Mouse (Mus musculus) embryo, embryonic 10.5 days (tissue): Measurements from ENCODE around the gene Qsox1.

ENCODE experiments used
- DNase-seq: peaks from one replicate; pipeline ENCODE4 v3.0.0-alpha.2; 2015; ENCODE audit warnings: low spot score

Gene Qsox1

GRCm38 (mm10) chr1:155747911-155748310, 64.8 kb downstream of the Qsox1 start:
- no peak for DNase-seq

- no peak for DNase-seq
Observed at GRCm38 (mm10) chr1:155747011-155747410, 65.7 kb downstream of the Qsox1 start.

- peak; percentile 64 for DNase-seq
Observed at GRCm38 (mm10) chr1:155742411-155743363, 70.0 kb downstream of the Qsox1 start.

- DNase-seq = peak; percentile 76
Observed at GRCm38 (mm10) chr1:155741988-155742387, 70.7 kb downstream of the Qsox1 start.

- no peak for DNase-seq
Observed at GRCm38 (mm10) chr1:155741378-155741945, 71.2 kb downstream of the Qsox1 start.

GRCm38 (mm10) chr1:155740622-155741377, 71.9 kb downstream of the Qsox1 start:
- DNase-seq = peak; percentile 73

- DNase-seq = peak; percentile 36
Observed at GRCm38 (mm10) chr1:155737809-155738383, 74.8 kb downstream of the Qsox1 start.

GRCm38 (mm10) chr1:155737017-155737808, 75.5 kb downstream of the Qsox1 start:
- DNase-seq = peak; percentile 53

GRCm38 (mm10) chr1:155736096-155736825, 76.4 kb downstream of the Qsox1 start:
- DNase-seq = peak; percentile 40

- DNase-seq = no peak
Observed at GRCm38 (mm10) chr1:155731156-155731555, 81.5 kb downstream of the Qsox1 start.

- no peak for DNase-seq
Observed at GRCm38 (mm10) chr1:155729113-155729795, 83.4 kb downstream of the Qsox1 start.

GRCm38 (mm10) chr1:155727830-155728229, 84.9 kb downstream of the Qsox1 start:
- DNase-seq = no peak
